Mouse (Mus musculus) midbrain, postnatal 0 days (tissue): ENCODE results near the gene Crip1. TPM values are rescaled to one million over a fixed set of nuclear protein-coding genes. Genes with fewer than 3 reads are reported as not detected.

Experiments
- ATAC-seq: fragments of 200-750 bp; cut with Nextera tagmentation; 2 replicates; pipeline ENCODE4 v1.8.0; 2017; ENCODE audit warnings: moderate number of reproducible peaks, mild to moderate bottlenecking, moderate TSS enrichment, moderate library complexity; ENCODE audit not compliant: low FRiP score
- DNase-seq: peaks from one replicate; pipeline ENCODE4 v3.0.0-alpha.2; 2015; ENCODE audit warnings: low spot score
- H3K27ac ChIP-seq: fragments of 300-500 bp; sonication (generic); 2 replicates; pipeline ENCODE4 v1.5.1; 2014; ENCODE audit warnings: low read depth, mild to moderate bottlenecking, low read length, mixed read lengths
- H3K27me3 ChIP-seq: fragments of 300-500 bp; sonication (generic); 2 replicates; pipeline ENCODE4 v1.6.1; 2014; ENCODE audit warnings: low read length, control low read depth, mixed read lengths; ENCODE audit not compliant: insufficient read depth
- H3K36me3 ChIP-seq: fragments of 300-500 bp; sonication (generic); 2 replicates; pipeline ENCODE4 v1.6.1; 2014; ENCODE audit warnings: low read length, control low read depth, mixed read lengths; ENCODE audit not compliant: insufficient read depth
- H3K4me1 ChIP-seq: fragments of 300-500 bp; sonication (generic); 2 replicates; pipeline ENCODE4 v1.6.1; 2014; ENCODE audit warnings: mild to moderate bottlenecking, control low read depth, antibody characterized with exemption, low read length, mixed read lengths; ENCODE audit not compliant: insufficient read depth
- H3K4me2 ChIP-seq: fragments of 300-500 bp; sonication (generic); 2 replicates; pipeline ENCODE4 v1.6.1; 2014; ENCODE audit warnings: low read depth, mild to moderate bottlenecking, low read length, mixed read lengths; ENCODE audit not compliant: poor library complexity, severe bottlenecking
- H3K4me3 ChIP-seq: fragments of 300-500 bp; sonication (generic); 2 replicates; pipeline ENCODE4 v1.5.1; 2014; ENCODE audit warnings: low read depth, mild to moderate bottlenecking, low read length, moderate library complexity
- H3K9ac ChIP-seq: fragments of 300-500 bp; sonication (generic); replicated peaks from 2 replicates; pipeline ENCODE4 v1.6.1; 2014; ENCODE audit warnings: mild to moderate bottlenecking, low read length, moderate library complexity, mixed read lengths; ENCODE audit not compliant: poor library complexity, severe bottlenecking
- H3K9me3 ChIP-seq: fragments of 300-500 bp; sonication (generic); 2 replicates; pipeline ENCODE4 v1.6.1; 2016; ENCODE audit warnings: low read length, control low read depth
- CTCF ChIP-seq: IDR thresholded peaks from 2 replicates; pipeline ENCODE4 v1.5.1; 2016; ENCODE audit warnings: antibody characterized with exemption, mild to moderate bottlenecking
- WGBS: fragments of 180-500 bp; shearing (Covaris S2); extraction: QIAGEN DNeasy Blood & Tissue Kit; methylation state at CpG from one replicate; pipeline ENCODE4 v1.1.7; 2014; 5-methylcytosine and 5-hydroxymethylcytosine counted together
- polyA plus RNA-seq: library from polyadenylated mRNA; unstranded; fragments of >200 nt; fragmentation: Nextera tagmentation; extraction: Ambion mirVana; gene quantifications from 2 replicates; pipeline ENCODE4 v1.2.1, GENCODE M21; 2015
- total RNA-seq: library from RNA; depleted of rRNA; stranded (reverse); fragments of >200 nt; gene quantifications from 2 replicates; pipeline ENCODE4 v1.2.3, GENCODE M21; 2014

Crip1 gene
- total and polyA plus RNA-seq, 2 experiments from 2014 or later, result 3.9 to 26.0 TPM

DNA sequence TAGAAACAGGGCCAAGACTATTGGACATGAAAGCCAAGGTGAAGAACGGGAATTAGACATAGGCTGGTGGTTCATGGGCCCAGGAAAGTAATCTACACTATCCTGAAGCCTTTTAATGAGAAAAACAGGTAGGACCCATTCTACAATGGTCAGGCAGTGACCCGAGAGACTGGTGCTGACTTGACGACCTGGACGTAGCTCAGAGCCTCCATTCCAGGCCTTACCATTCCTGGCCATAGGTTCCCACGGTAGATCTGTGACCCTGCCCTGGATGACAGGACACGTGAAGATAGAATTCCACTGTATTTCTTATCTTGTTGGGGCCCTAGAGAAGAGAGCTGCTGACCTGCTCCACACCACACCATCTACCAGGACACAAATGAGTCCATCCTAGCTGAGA, 7.8 kb upstream of the Crip1 start:
- no peaks in the 10 kb centered on the region for H3K9me3 ChIP-seq
- peaks cover 29% of the 10 kb centered on the region for H3K4me1 ChIP-seq
- H3K4me3 ChIP-seq, result no peak overlapping the region
- H3K4me2 ChIP-seq, result no peak overlapping the region
- ATAC-seq (no peak), DNase-seq (no peak)
- 0 out of 2 replicates have a peak overlapping the region, but pooled peaks have one; percentile 77 for H3K27ac ChIP-seq
- 0 out of 2 replicates have a peak overlapping the region, but pooled peaks have one; percentile 19 for H3K9ac ChIP-seq
- peaks cover 41% of the 10 kb centered on the region for H3K36me3 ChIP-seq
- TF ChIP-seq CTCF, result no peak
- H3K27me3 ChIP-seq, result no peaks in the 10 kb centered on the region
- WGBS, result 84% methylated on average over 6 of the region's 6 CpGs

DNA sequence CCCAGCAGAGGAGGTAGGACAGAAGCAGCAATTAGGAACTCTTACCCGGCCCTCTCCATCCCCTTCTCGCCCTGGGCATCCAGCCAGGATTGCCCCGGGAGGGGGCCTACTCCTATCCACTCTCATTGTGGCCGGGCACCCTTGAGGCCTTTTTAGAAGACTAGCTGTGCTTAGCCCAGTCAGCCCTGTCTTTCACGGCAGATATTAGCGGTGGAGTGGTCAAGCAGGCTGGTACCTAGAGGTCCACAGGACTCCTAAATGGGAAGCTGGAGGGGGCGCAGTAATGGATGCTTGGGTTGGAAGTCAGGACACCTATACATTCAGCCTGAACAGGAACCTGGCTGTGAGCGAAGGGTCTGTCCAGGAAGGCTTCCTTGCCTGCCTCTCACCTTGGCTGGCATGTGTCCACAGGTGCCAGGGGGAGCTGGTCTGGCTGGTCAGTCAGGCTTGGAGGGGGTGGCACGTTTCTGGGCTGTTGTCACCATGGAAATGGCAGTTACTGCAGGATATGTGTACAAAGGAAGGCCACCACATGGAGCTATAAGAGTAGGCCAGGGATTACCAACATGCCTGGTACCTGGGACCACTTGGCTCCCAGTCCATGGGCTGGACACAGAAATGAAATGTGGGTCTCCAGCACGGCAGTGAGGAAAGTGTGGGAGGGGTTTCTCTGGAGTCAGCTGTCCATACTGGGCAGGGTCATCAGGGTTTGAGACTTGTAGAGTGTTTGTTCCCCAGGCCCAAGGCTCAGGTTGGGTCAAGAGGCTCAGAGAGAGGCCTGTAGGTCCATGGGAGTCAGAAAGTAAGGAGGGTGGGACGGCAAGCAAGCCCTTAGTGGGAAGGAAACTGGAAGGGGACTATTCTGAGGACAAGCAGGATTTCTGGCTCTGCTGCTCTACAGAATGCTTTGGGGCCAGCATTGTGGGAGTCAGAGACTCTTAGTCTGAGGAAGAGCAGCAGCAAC, 6.9 kb upstream of the Crip1 start:
- ATAC-seq (peak; percentile 2; the same call in 1 of the 2 replicates), DNase-seq (no peak)
- Histone ChIP-seq H3K27me3 (no peaks in the 10 kb centered on the region), H3K9ac (peak overlapping the region; percentile 63), H3K36me3 (peaks cover 37% of the 10 kb centered on the region), H3K4me1 (peaks cover 29% of the 10 kb centered on the region), H3K9me3 (no peaks in the 10 kb centered on the region), H3K4me3 (peak overlapping the region; percentile 66), H3K4me2 (peak overlapping the region; percentile 63), H3K27ac (peak overlapping the region; percentile 77)
- WGBS, result 27% methylated on average over 11 of the region's 11 CpGs
- no peak for TF ChIP-seq CTCF

DNA sequence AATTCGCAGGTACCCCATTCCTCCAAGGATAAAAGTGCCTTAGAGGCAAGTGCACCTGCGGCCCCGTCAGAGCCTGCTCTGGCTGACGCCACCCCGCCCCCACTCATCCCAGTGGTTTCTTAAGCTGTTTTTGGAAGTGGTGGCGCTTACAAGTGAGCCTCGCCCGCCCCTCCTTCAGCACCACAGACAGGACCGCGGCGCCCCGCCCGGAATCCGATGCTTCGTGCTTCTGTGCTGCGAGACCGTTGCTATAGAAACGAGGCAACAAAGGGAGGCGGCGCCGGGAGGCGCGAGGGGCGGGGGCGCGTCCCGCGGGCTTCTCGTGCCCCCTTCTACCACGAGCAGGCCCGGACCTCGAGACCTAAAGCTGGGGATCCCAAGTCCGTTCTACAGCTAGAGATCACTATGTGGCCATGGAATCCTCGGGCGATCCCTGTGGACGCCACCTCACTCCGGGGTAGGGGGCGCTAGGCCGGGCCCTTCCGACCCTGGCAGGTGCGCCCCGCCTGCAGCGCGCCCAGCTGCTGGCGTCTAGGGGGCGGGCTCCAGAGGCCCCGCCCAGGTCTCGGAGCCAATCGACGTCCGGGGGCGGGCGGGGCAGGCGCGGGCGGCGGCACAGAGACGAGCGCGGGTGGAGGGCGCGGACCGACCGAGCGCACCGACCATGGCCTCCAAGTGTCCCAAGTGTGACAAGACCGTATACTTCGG, 6.1 kb upstream of the Crip1 start, which contains the start of gene Crip2:
Crip2 (plus strand) TSS at position 329 of the 708 bp plus-strand sequence.
- DNase-seq (peak; percentile 91), ATAC-seq (peak; percentile 83)
- peak within 1 kb of the TSS; percentile 66 for H3K4me3 ChIP-seq
- peak within 1 kb of the TSS; percentile 63 for H3K9ac ChIP-seq
- TF ChIP-seq CTCF, result peak; percentile 49
- H3K9me3 ChIP-seq, result no peaks in the 10 kb centered on the region
- under 1% methylated on average over 56 of the region's 68 CpGs for WGBS
- H3K4me1 ChIP-seq, result peaks cover 29% of the 10 kb centered on the region
- H3K27me3 ChIP-seq, result no peaks in the 10 kb centered on the region
- peaks cover 38% of the 10 kb centered on the region for H3K36me3 ChIP-seq
- H3K27ac ChIP-seq, result peak within 1 kb of the TSS; percentile 77
- H3K4me2 ChIP-seq, result peak within 1 kb of the TSS; percentile 63

DNA sequence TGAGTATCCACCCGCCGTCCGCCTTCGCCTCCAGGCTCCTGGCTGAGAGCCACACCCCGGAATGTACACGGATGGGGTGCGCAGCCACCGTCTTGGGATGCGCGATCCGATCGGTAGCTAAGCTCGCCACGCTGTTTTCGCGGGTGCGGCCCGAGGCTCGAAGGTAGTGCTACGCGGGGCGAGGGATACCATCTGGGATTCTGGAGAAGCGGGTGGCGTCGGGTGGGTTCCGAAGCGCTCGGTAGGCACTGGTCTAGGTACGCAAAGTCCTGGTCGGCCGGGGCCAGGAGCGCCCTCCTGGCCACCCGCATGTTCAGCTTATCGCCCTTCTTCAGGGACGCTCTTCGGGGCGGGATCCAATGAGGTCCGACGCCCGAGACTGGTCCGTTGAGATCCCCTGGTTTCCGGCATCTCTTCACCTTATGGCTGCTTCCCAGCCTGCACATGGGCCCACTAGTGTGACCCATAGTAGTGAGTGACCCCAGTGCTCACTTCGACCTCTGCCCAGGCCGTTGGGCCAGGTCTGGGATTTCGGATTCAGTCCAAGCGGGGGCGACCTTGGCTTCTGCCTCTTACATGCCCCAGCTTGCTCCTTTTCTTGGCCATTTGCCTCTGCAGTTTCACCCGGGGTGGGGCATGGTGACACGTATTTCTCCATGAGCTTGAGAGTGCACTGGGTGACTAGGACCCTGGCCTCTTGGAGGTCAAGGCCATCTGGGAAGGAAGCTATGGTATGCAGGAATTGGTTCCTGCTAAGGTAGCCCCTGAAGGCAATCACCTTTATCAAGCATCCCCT, 5.3 kb upstream of the Crip1 start:
- no peak for TF ChIP-seq CTCF
- Histone ChIP-seq H3K27me3 (no peaks in the 10 kb centered on the region), H3K27ac (peak overlapping the region; percentile 77), H3K4me2 (peak overlapping the region; percentile 63), H3K9ac (peak overlapping the region; percentile 63), H3K4me1 (peaks cover 29% of the 10 kb centered on the region), H3K4me3 (peak overlapping the region; percentile 66), H3K9me3 (no peaks in the 10 kb centered on the region), H3K36me3 (peaks cover 31% of the 10 kb centered on the region)
- WGBS, result under 1% methylated on average over 48 of the region's 49 CpGs
- ATAC-seq (no peak; the same call in 1 of the 2 replicates), DNase-seq (no peak)

DNA sequence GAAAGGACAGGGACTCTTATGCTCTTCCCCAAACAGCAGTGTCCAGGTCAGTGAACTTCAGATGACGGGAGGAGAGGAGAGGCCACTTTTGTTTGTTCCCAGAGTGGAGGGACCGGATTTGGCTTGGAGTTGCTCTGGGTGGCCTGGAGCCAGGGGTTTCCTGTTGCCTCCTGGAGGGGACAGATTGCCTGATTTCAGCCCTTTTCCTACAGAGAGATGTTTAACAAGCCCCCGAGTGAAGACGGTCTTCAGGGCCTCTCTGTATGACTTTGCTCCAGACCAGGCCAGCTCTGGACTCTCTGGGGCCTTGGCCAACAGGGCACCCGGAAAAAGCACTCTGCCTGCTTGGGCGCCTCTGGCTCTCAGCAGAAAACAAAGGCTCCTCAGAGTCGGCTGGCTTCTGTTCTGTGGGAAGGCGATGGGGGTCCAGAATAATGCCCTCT, 4.6 kb upstream of the Crip1 start:
- Histone ChIP-seq H3K9ac (peak overlapping the region; percentile 63), H3K36me3 (peaks cover 24% of the 10 kb centered on the region), H3K4me1 (peaks cover 29% of the 10 kb centered on the region), H3K9me3 (no peaks in the 10 kb centered on the region), H3K4me3 (peak overlapping the region; percentile 66), H3K4me2 (peak overlapping the region; percentile 63), H3K27ac (peak overlapping the region; percentile 77), H3K27me3 (no peaks in the 10 kb centered on the region)
- 21% methylated on average over 8 of the region's 8 CpGs for WGBS
- ATAC-seq (no peak), DNase-seq (peak; percentile 52)
- TF ChIP-seq CTCF, result no peak
